Mouse (Mus musculus) forebrain, embryonic 14.5 days (tissue): ENCODE results near the gene Zfp978. TPM values are rescaled to one million over a fixed set of nuclear protein-coding genes. Genes with fewer than 3 reads are reported as not detected.
A peak's percentile ranks its signal among the peaks of the same experiment; 100 is the strongest.
"Not testable (repeated sequence)": the region's sequence is repeated elsewhere in the genome, so short reads cannot be mapped to it uniquely, and the experiment has no call there.

Experiments used
- ATAC-seq: fragments of 200-750 bp; cut with Nextera tagmentation; 2 replicates; pipeline ENCODE4 v1.8.0; 2017; ENCODE audit warnings: mild to moderate bottlenecking, moderate library complexity
- DNase-seq: peaks from one replicate; pipeline ENCODE4 v3.0.0-alpha.2; 2015; ENCODE audit warnings: low spot score
- H3K27ac ChIP-seq: fragments of 300-500 bp; sonication (generic); 2 replicates; pipeline ENCODE4 v1.5.1; 2014; ENCODE audit warnings: low read depth, mild to moderate bottlenecking, control low read depth, low read length, moderate library complexity
- H3K27me3 ChIP-seq: fragments of 300-500 bp; sonication (generic); replicated peaks from 2 replicates; pipeline ENCODE4 v1.6.1; 2014; ENCODE audit warnings: low read length, control low read depth, mixed read lengths; ENCODE audit not compliant: control insufficient read depth, insufficient read depth
- H3K36me3 ChIP-seq: fragments of 300-500 bp; sonication (generic); 2 replicates; pipeline ENCODE4 v1.6.1; 2014; ENCODE audit warnings: low read length, control low read depth; ENCODE audit not compliant: control insufficient read depth, insufficient read depth
- H3K4me1 ChIP-seq: fragments of 300-500 bp; sonication (generic); 2 replicates; pipeline ENCODE4 v1.6.1; 2014; ENCODE audit warnings: antibody characterized with exemption, low read length, control low read depth; ENCODE audit not compliant: control insufficient read depth, insufficient read depth
- H3K4me2 ChIP-seq: fragments of 300-500 bp; sonication (generic); 2 replicates; pipeline ENCODE4 v1.6.1; 2014; ENCODE audit warnings: mild to moderate bottlenecking, control low read depth, low read length
- H3K4me3 ChIP-seq: fragments of 300-500 bp; sonication (generic); 2 replicates; pipeline ENCODE4 v1.5.1; 2014; ENCODE audit warnings: low read depth, low read length, control low read depth
- H3K9ac ChIP-seq: fragments of 300-500 bp; sonication (generic); 2 replicates; pipeline ENCODE4 v1.6.1; 2014; ENCODE audit warnings: mild to moderate bottlenecking, low read length, control low read depth, moderate library complexity
- H3K9me3 ChIP-seq: fragments of 300-500 bp; sonication (generic); replicated peaks from 2 replicates; pipeline ENCODE4 v1.6.1; 2016; ENCODE audit warnings: low read length, control low read depth, mixed read lengths; ENCODE audit not compliant: control insufficient read depth
- WGBS: fragments of 180-500 bp; shearing (Covaris S2); extraction: QIAGEN DNeasy Blood & Tissue Kit; methylation state at CpG from one replicate; pipeline ENCODE4 v1.1.7; 2014; 5-methylcytosine and 5-hydroxymethylcytosine counted together
- polyA plus RNA-seq: library from polyadenylated mRNA; unstranded; fragments of >200 nt; fragmentation: Nextera tagmentation; extraction: Ambion mirVana; gene quantifications from 2 replicates; pipeline ENCODE4 v1.2.1, GENCODE M21; 2014

Zfp978 gene
- polyA plus RNA-seq, 1 experiment from 2014 or later: not detected

GRCm38 (mm10) chr4:147402507-147402890, 41.4 kb downstream of the Zfp978 start:
- H3K9me3 ChIP-seq: peaks cover 38% of the 10 kb centered on the region
- ATAC-seq: not testable (repeated sequence)

GRCm38 (mm10) chr4:147403509-147403908, 42.4 kb downstream of the Zfp978 start:
- H3K27ac ChIP-seq, DNase-seq, ATAC-seq, H3K4me2 ChIP-seq, H3K36me3 ChIP-seq, H3K4me3 ChIP-seq, H3K4me1 ChIP-seq, H3K27me3 ChIP-seq, H3K9ac ChIP-seq: not testable (repeated sequence)
- 92% methylated on average over 6 of the region's 6 CpGs for WGBS
- peaks cover 37% of the 10 kb centered on the region for H3K9me3 ChIP-seq

More at GRCm38 (mm10) chr4:147402507-147402890, 41.4 kb downstream of the Zfp978 start:
- not testable (repeated sequence) for H3K36me3 ChIP-seq, H3K9ac ChIP-seq, H3K4me2 ChIP-seq, DNase-seq, H3K4me1 ChIP-seq, H3K27me3 ChIP-seq, H3K4me3 ChIP-seq, H3K27ac ChIP-seq
- WGBS: 26% methylated on average over 1 of the region's 1 CpGs

- not testable (repeated sequence) for H3K27me3 ChIP-seq, H3K4me1 ChIP-seq, ATAC-seq, H3K27ac ChIP-seq, DNase-seq, H3K4me2 ChIP-seq, H3K9ac ChIP-seq, H3K36me3 ChIP-seq, H3K4me3 ChIP-seq
- H3K9me3 ChIP-seq: peaks cover 39% of the 10 kb centered on the region
- WGBS: 82% methylated on average over 5 of the region's 6 CpGs
Measured at GRCm38 (mm10) chr4:147403931-147404913, 43.1 kb downstream of the Zfp978 start.

GRCm38 (mm10) chr4:147406735-147407462, 45.8 kb downstream of the Zfp978 start:
- Histone ChIP-seq H3K9me3 (peaks cover 28% of the 10 kb centered on the region), H3K4me2 (peak overlapping the region; percentile 54), H3K27me3 (no peaks in the 10 kb centered on the region), H3K4me3 (peak overlapping the region; percentile 34), H3K9ac (peak overlapping the region; percentile 63), H3K36me3 (no peaks in the 10 kb centered on the region), H3K4me1 (no peaks in the 10 kb centered on the region), H3K27ac (no peak overlapping the region)
- ATAC-seq (peak; percentile 96), DNase-seq (peak; percentile 46)
- 0% methylated on average over 20 of the region's 75 CpGs for WGBS

- Histone ChIP-seq H3K4me1 (no peaks in the 10 kb centered on the region), H3K4me3 (peak overlapping the region; percentile 34), H3K4me2 (peak overlapping the region; percentile 54), H3K9ac (peak overlapping the region; percentile 63), H3K27ac (no peak overlapping the region), H3K36me3 (no peaks in the 10 kb centered on the region), H3K9me3 (peaks cover 24% of the 10 kb centered on the region), H3K27me3 (no peaks in the 10 kb centered on the region)
- 2% methylated on average over 13 of the region's 13 CpGs for WGBS
- DNase-seq (no peak), ATAC-seq (peak; percentile 24; the same call in 1 of the 2 replicates)
Measured at GRCm38 (mm10) chr4:147407463-147407822, 46.3 kb downstream of the Zfp978 start.

GRCm38 (mm10) chr4:147416365-147416764, 55.3 kb downstream of the Zfp978 start:
- 62% methylated on average over 1 of the region's 1 CpGs for WGBS
- not testable (repeated sequence) for DNase-seq, H3K27ac ChIP-seq, H3K4me2 ChIP-seq, H3K27me3 ChIP-seq, H3K9ac ChIP-seq, H3K4me1 ChIP-seq, H3K36me3 ChIP-seq, H3K4me3 ChIP-seq
- ATAC-seq: 0 out of 2 replicates have a peak, but pooled peaks have one; percentile 22
- peaks cover 41% of the 10 kb centered on the region for H3K9me3 ChIP-seq

- WGBS: 58% methylated on average over 8 of the region's 8 CpGs
- no peak overlapping the region for H3K27ac ChIP-seq
- H3K27me3 ChIP-seq: no peaks in the 10 kb centered on the region
- H3K9me3 ChIP-seq: peaks cover 50% of the 10 kb centered on the region
- DNase-seq (no peak), ATAC-seq (no peak)
- no peak overlapping the region for H3K4me2 ChIP-seq
- no peaks in the 10 kb centered on the region for H3K36me3 ChIP-seq
- H3K9ac ChIP-seq: no peak overlapping the region
- H3K4me3 ChIP-seq: no peak overlapping the region
- H3K4me1 ChIP-seq: no peaks in the 10 kb centered on the region
Measured at GRCm38 (mm10) chr4:147417157-147417778, 56.2 kb downstream of the Zfp978 start.

- no peak overlapping the region for H3K9ac ChIP-seq
- 63% methylated on average over 10 of the region's 10 CpGs for WGBS
- peaks cover 54% of the 10 kb centered on the region for H3K9me3 ChIP-seq
- H3K36me3 ChIP-seq: no peaks in the 10 kb centered on the region
- no peaks in the 10 kb centered on the region for H3K4me1 ChIP-seq
- no peak overlapping the region for H3K27ac ChIP-seq
- ATAC-seq (no peak), DNase-seq (no peak)
- H3K4me3 ChIP-seq: no peak overlapping the region
- no peaks in the 10 kb centered on the region for H3K27me3 ChIP-seq
- no peak overlapping the region for H3K4me2 ChIP-seq
Measured at GRCm38 (mm10) chr4:147417921-147418320, 56.8 kb downstream of the Zfp978 start.
